Comparison of ENCODE assay signal across 22 mouse cellular contexts in the genomic region with DNA sequence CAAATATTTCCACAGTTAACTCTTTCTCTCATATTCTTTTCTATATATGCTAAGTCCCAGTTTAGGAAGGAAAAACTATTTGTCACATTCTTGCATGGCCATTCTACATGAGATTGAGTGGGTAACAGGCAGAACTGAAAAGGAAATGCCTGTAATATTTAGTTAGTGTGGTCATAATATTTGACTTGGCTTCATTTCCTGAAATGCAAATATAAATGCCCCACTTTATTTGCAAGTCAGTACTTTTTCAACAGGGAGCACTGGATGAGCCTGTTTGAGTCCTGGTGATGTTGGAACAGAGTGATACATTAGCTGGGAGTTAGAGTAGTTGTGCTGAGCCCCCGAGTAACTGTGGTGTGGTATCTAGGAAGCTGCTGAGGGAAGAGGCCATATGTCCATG.
DNase-seq lines count a peak whose midpoint lies in the region; ATAC-seq and TF ChIP-seq lines count a peak whose summit lies in the region.
"Had no signal": no experiment of that assay in that cellular context is flagged by ENCODE, and none has a peak within 500 bp of the region (broad histone marks: within the 10 kb centered on the region; RNA-seq: fewer than 3 reads in every experiment).

No protein-coding gene starts in this region.

- 72% methylated on average over 1 of the region's 1 CpGs for WGBS in kidney, postnatal 0 days
- 43% methylated on average over 1 of the region's 1 CpGs for WGBS in lung, embryonic 14.5 days
- WGBS in stomach, postnatal 0 days = 45% methylated on average over 1 of the region's 1 CpGs
- 67% methylated on average over 1 of the region's 1 CpGs for WGBS in heart, embryonic 11.5 days (ENCODE audit: insufficient replicate concordance)

- H3K4me2 ChIP-seq in kidney, postnatal 0 days (ENCODE audit: low read length) = no peak overlapping the region
- H3K4me2 ChIP-seq in lung, embryonic 14.5 days = no peak overlapping the region
- H3K4me2 ChIP-seq in stomach, postnatal 0 days (replicated peaks; ENCODE audit: low read depth) = no peak overlapping the region
- no peak overlapping the region for H3K4me2 ChIP-seq in heart, embryonic 11.5 days
- H3K4me2 ChIP-seq: embryonic facial prominence, embryonic 13.5 days; hindbrain, embryonic 12.5 days had no signal

- no peak for TF ChIP-seq CTCF in kidney, postnatal 0 days (IDR thresholded peaks at IDR 0.05; ENCODE audit: low read depth)
- no peak for TF ChIP-seq CTCF in lung, embryonic 14.5 days (IDR thresholded peaks at IDR 0.05; ENCODE audit: low read depth)
- TF ChIP-seq CTCF in embryonic fibroblast, embryonic 13.5 days (IDR thresholded peaks at IDR 0.05; ENCODE audit: borderline replicate concordance, insufficient read depth, low read length) = no peak
- TF ChIP-seq CTCF in stomach, postnatal 0 days (IDR thresholded peaks at IDR 0.05; ENCODE audit: low read depth) = no peak

- H3K27me3 ChIP-seq in kidney, postnatal 0 days (ENCODE audit: insufficient read depth, low read length) = no peaks in the 10 kb centered on the region
- no peaks in the 10 kb centered on the region for H3K27me3 ChIP-seq in lung, embryonic 14.5 days (ENCODE audit: insufficient read depth, low read length)
- H3K27me3 ChIP-seq in stomach, postnatal 0 days (ENCODE audit: control insufficient read depth, insufficient read depth, low read length) = no peaks in the 10 kb centered on the region
- H3K27me3 ChIP-seq in heart, embryonic 11.5 days (ENCODE audit: control insufficient read depth, insufficient read depth, low read length) = no peaks in the 10 kb centered on the region
- H3K27me3 ChIP-seq: embryonic facial prominence, embryonic 13.5 days; hindbrain, embryonic 12.5 days had no signal

- no peak overlapping the region for H3K27ac ChIP-seq in kidney, postnatal 0 days
- H3K27ac ChIP-seq in lung, embryonic 14.5 days (ENCODE audit: low read depth) = no peak overlapping the region
- peak overlapping the region; percentile 18; the same call in 1 of the 2 replicates for H3K27ac ChIP-seq in embryonic fibroblast, embryonic 13.5 days (ENCODE audit: insufficient read depth, low read length)
- H3K27ac ChIP-seq in stomach, postnatal 0 days (replicated peaks) = no peak overlapping the region
- H3K27ac ChIP-seq in heart, embryonic 11.5 days (ENCODE audit: low read depth, low read length) = no peak overlapping the region
- H3K27ac ChIP-seq: embryonic facial prominence, embryonic 13.5 days; forebrain, embryonic 10.5 days; hindbrain, embryonic 12.5 days had no signal

- DNase-seq in kidney, postnatal 0 days (ENCODE audit: low spot score) = peak; percentile 0
- no peak for DNase-seq in kidney, adult 9 months
- DNase-seq in lung, embryonic 14.5 days = peak; percentile 26
- no peak for DNase-seq in lung, postnatal 14 days
- DNase-seq in stomach, postnatal 0 days (ENCODE audit: low spot score) = no peak
- DNase-seq: adrenal gland, postnatal 10 days; cerebellum, adult 11 months; cerebellum, adult 8-10 months; cerebellum, postnatal 14 days; gastrocnemius, postnatal 36 days; heart, adult 11 months; heart, postnatal 10 days; heart, postnatal 4 days had no signal

- no peak for ATAC-seq in kidney, postnatal 0 days (replicated peaks; ENCODE audit: low FRiP score, low read depth)
- peak; percentile 35; the same call in 1 of the 2 replicates for ATAC-seq in lung, embryonic 14.5 days (ENCODE audit: insufficient read depth)
- ATAC-seq in stomach, postnatal 0 days (ENCODE audit: low FRiP score, low TSS enrichment) = peak; percentile 66
- no peak for ATAC-seq in heart, embryonic 11.5 days (replicated peaks; ENCODE audit: insufficient number of reproducible peaks, low FRiP score, low TSS enrichment)
- ATAC-seq: CD4-positive, CD25-positive, alpha-beta regulatory T cell, adult 4 months; forebrain, embryonic 14.5 days; hindbrain, embryonic 16.5 days had no signal

- no peak overlapping the region for H3K9ac ChIP-seq in kidney, postnatal 0 days (ENCODE audit: low read depth, low read length)
- no peak overlapping the region for H3K9ac ChIP-seq in lung, embryonic 14.5 days
- no peak overlapping the region for H3K9ac ChIP-seq in stomach, postnatal 0 days (ENCODE audit: low read length)
- no peak overlapping the region for H3K9ac ChIP-seq in heart, embryonic 11.5 days (ENCODE audit: low read depth, low read length)
- H3K9ac ChIP-seq: embryonic facial prominence, embryonic 13.5 days; hindbrain, embryonic 12.5 days had no signal

- no peak for TF ChIP-seq POLR2A in embryonic fibroblast, embryonic 13.5 days (IDR thresholded peaks at IDR 0.05; ENCODE audit: low read depth, low read length)

- TF ChIP-seq EP300 in stomach, postnatal 0 days (optimal IDR thresholded peaks at IDR 0.05) = no peak

- no peak overlapping the region for H3K4me3 ChIP-seq in kidney, postnatal 0 days (replicated peaks; ENCODE audit: low read depth, low read length)
- no peak overlapping the region for H3K4me3 ChIP-seq in lung, embryonic 14.5 days (ENCODE audit: low read depth, low read length)
- no peak overlapping the region for H3K4me3 ChIP-seq in embryonic fibroblast, embryonic 13.5 days (ENCODE audit: insufficient read depth, low read length)
- H3K4me3 ChIP-seq in stomach, postnatal 0 days (ENCODE audit: low read depth, low read length) = no peak overlapping the region
- H3K4me3 ChIP-seq in heart, embryonic 11.5 days (ENCODE audit: low read depth, low read length) = no peak overlapping the region
- H3K4me3 ChIP-seq: embryonic facial prominence, embryonic 13.5 days; erythroblast, embryonic 14.5 days; forebrain, embryonic 10.5 days; hindbrain, embryonic 12.5 days had no signal

- no peaks in the 10 kb centered on the region for H3K36me3 ChIP-seq in kidney, postnatal 0 days (ENCODE audit: insufficient read depth, low read length)
- no peaks in the 10 kb centered on the region for H3K36me3 ChIP-seq in lung, embryonic 14.5 days (ENCODE audit: insufficient read depth)
- no peaks in the 10 kb centered on the region for H3K36me3 ChIP-seq in stomach, postnatal 0 days (ENCODE audit: control insufficient read depth, insufficient read depth, low read length)
- H3K36me3 ChIP-seq in heart, embryonic 11.5 days (ENCODE audit: control insufficient read depth, insufficient read depth, low read length) = no peaks in the 10 kb centered on the region
- H3K36me3 ChIP-seq: embryonic facial prominence, embryonic 13.5 days; forebrain, embryonic 10.5 days; hindbrain, embryonic 12.5 days had no signal

- no peaks in the 10 kb centered on the region for H3K4me1 ChIP-seq in kidney, postnatal 0 days (replicated peaks; ENCODE audit: insufficient read depth, low read length)
- no peaks in the 10 kb centered on the region for H3K4me1 ChIP-seq in lung, embryonic 14.5 days (ENCODE audit: insufficient read depth)
- H3K4me1 ChIP-seq in embryonic fibroblast, embryonic 13.5 days (ENCODE audit: control insufficient read depth, insufficient read depth, low read length) = peaks cover 6% of the 10 kb centered on the region
- H3K4me1 ChIP-seq in stomach, postnatal 0 days (replicated peaks; ENCODE audit: control insufficient read depth, insufficient read depth) = no peaks in the 10 kb centered on the region
- no peaks in the 10 kb centered on the region for H3K4me1 ChIP-seq in heart, embryonic 11.5 days (ENCODE audit: control insufficient read depth, insufficient read depth, low read length)
- H3K4me1 ChIP-seq: embryonic facial prominence, embryonic 13.5 days; forebrain, embryonic 10.5 days; hindbrain, embryonic 12.5 days had no signal

- no peaks in the 10 kb centered on the region for H3K9me3 ChIP-seq in kidney, postnatal 0 days (replicated peaks; ENCODE audit: low read length)
- H3K9me3 ChIP-seq in lung, embryonic 14.5 days (ENCODE audit: low read depth, low read length) = no peaks in the 10 kb centered on the region
- H3K9me3 ChIP-seq in stomach, postnatal 0 days (ENCODE audit: control insufficient read depth, low read length) = no peaks in the 10 kb centered on the region
- no peaks in the 10 kb centered on the region for H3K9me3 ChIP-seq in heart, embryonic 11.5 days (replicated peaks; ENCODE audit: control insufficient read depth, low read length)
- H3K9me3 ChIP-seq: embryonic facial prominence, embryonic 13.5 days; forebrain, embryonic 10.5 days; hindbrain, embryonic 12.5 days had no signal

Comparison
In these comparisons a context has a peak if more than half of its experiments do, and no peak if none do; other contexts are left out.
1. DNase-seq: peak in kidney, postnatal 0 days (single experiment) and lung, embryonic 14.5 days (single experiment); none in kidney, adult 9 months (single experiment), lung, postnatal 14 days (single experiment) and stomach, postnatal 0 days (single experiment).
2. ATAC-seq: peak in lung, embryonic 14.5 days (single experiment) and stomach, postnatal 0 days (single experiment); none in kidney, postnatal 0 days (single experiment) and heart, embryonic 11.5 days (single experiment).